Mouse (Mus musculus) heart, adult 2 months (tissue): Measurements from ENCODE around the gene AU022751.
A peak's percentile ranks its signal among the peaks of the same experiment; 100 is the strongest.

Source experiments
- CTCF ChIP-seq: fragments of 200-600 bp; IDR thresholded peaks from 2 replicates; pipeline ENCODE4 v1.8.1; 2022; ENCODE audit warnings: antibody characterized with exemption, mild to moderate bottlenecking, moderate library complexity
- EP300 ChIP-seq: fragments of 200-500 bp; IDR thresholded peaks from 2 replicates; pipeline ENCODE4 v1.6.1; 2011; ENCODE audit warnings: low read depth, low read length, control low read depth; ENCODE audit not compliant: insufficient read depth
- POLR2A ChIP-seq: fragments of 200-500 bp; IDR thresholded peaks from 2 replicates; pipeline ENCODE4 v1.6.1; 2011; ENCODE audit warnings: mild to moderate bottlenecking, low read depth, low read length, control low read depth; ENCODE audit not compliant: insufficient read depth

DNA sequence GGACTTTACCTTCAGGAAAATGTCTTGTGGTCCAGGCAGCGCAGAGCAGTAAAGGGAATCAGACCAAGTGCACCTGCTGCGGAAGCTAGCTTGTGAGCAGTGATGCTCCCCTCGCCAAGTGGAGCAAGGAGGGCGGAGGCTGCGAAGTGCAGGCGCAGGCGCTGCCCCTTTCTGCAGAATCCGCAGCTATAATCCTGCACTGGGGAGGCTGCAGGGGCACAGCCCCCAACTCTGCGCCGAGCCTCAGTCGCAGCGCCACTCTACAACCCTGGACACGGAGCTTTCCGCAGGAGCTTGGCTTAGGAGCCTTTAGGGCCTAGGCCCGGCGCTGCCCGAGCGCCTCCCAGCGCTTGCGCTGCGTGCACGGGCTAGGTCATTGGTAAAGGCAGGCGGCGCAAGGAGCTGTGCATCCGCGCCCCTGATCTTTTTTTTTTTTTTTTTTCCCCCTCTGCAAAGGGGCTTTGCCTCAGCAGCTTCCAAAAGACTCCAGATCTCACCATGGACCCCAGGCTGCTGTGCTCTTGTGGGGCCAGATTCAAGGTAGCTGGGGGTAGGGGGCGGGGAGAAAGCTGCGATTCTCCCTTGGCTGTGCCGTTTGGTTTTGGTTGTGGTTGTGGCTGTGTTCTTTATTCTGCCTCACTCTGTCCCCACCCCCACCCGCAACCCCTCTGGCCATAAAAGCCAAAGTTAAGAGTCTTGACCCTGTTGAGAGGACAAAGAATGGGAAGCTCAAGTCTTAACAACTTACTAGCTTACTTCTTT is 9.0 kb upstream of the AU022751 start:
- TF ChIP-seq POLR2A: no peak
- TF ChIP-seq CTCF: peak; percentile 17; the same call in 1 of the 2 replicates
- no peak for TF ChIP-seq EP300
